Mouse (Mus musculus) thymus, adult 2 months (tissue): ENCODE data around the gene Mgat4b. TPM values are rescaled to one million over a fixed set of nuclear protein-coding genes. Genes with fewer than 3 reads are reported as not detected.
"Not testable (repeated sequence)": the region's sequence is repeated elsewhere in the genome, so short reads cannot be mapped to it uniquely, and the experiment has no call there.

Experiments
- DNase-seq: peaks from one replicate; pipeline ENCODE4 v3.0.0; 2021
- H3K27ac ChIP-seq: fragments of 200-500 bp; 2 replicates; pipeline ENCODE4 v1.5.1; 2012; ENCODE audit warnings: low read length, control low read depth; ENCODE audit not compliant: control insufficient read depth, insufficient read depth
- H3K27me3 ChIP-seq: fragments of 200-500 bp; 2 replicates; pipeline ENCODE4 v1.6.1; 2012; ENCODE audit warnings: mild to moderate bottlenecking, low read length, moderate library complexity, mixed read lengths; ENCODE audit not compliant: control insufficient read depth, insufficient read depth
- H3K36me3 ChIP-seq: fragments of 200-500 bp; 2 replicates; pipeline ENCODE4 v1.6.1; 2012; ENCODE audit warnings: mild to moderate bottlenecking, low read length, moderate library complexity; ENCODE audit not compliant: control insufficient read depth, insufficient read depth
- H3K4me1 ChIP-seq: fragments of 200-500 bp; replicated peaks from 2 replicates; pipeline ENCODE4 v1.6.1; 2012; ENCODE audit warnings: low read length; ENCODE audit not compliant: control insufficient read depth, insufficient read depth
- H3K4me3 ChIP-seq: fragments of 200-500 bp; 2 replicates; pipeline ENCODE4 v1.5.1; 2012; ENCODE audit warnings: mild to moderate bottlenecking, low read length, control low read depth, moderate library complexity; ENCODE audit not compliant: control insufficient read depth, insufficient read depth
- CTCF ChIP-seq: fragments of 200-500 bp; IDR thresholded peaks from 2 replicates; pipeline ENCODE4 v1.5.1; 2012; ENCODE audit warnings: mild to moderate bottlenecking, control low read depth, low read length, moderate library complexity, borderline replicate concordance; ENCODE audit not compliant: control insufficient read depth, poor library complexity, insufficient read depth; ENCODE audit errors: extremely low read depth
- POLR2A ChIP-seq: fragments of 200-500 bp; IDR thresholded peaks from 2 replicates; pipeline ENCODE4 v1.6.1; 2012; ENCODE audit warnings: mild to moderate bottlenecking, low read length, control low read depth, moderate library complexity; ENCODE audit not compliant: control insufficient read depth, poor library complexity, insufficient read depth; ENCODE audit errors: extremely low read depth
- WGBS: fragments of 180-500 bp; shearing (Covaris S2); methylation state at CpG from one replicate; pipeline ENCODE4 v1.1.7; 2018; 5-methylcytosine and 5-hydroxymethylcytosine counted together
- polyA plus RNA-seq: library from polyadenylated mRNA; depleted of rRNA; stranded (reverse); fragments of >200 nt; gene quantifications from 2 replicates; pipeline ENCODE4 v1.2.3, GENCODE M21; 2012; rRNA removed

The Mgat4b gene
- 29.5 and 29.7 TPM in 2 replicates for polyA plus RNA-seq

- peaks cover 7% of the 10 kb centered on the region for H3K4me1 ChIP-seq
- under 1% methylated on average over 48 of the region's 48 CpGs for WGBS
- peaks cover 19% of the 10 kb centered on the region for H3K36me3 ChIP-seq
- no peaks in the 10 kb centered on the region for H3K27me3 ChIP-seq
- H3K27ac ChIP-seq, result peak within 1 kb of the TSS; percentile 83
- TF ChIP-seq POLR2A (peak; percentile 95), CTCF (peak; percentile 51; the same call in 1 of the 2 replicates)
- H3K4me3 ChIP-seq, result peak within 1 kb of the TSS; percentile 93
- peak; percentile 78 for DNase-seq
These were observed at the start of gene Mgat4b, which contains the start of gene Sqstm1 for GRCm38 (mm10) chr11:50210505-50211151. Mgat4b (plus strand) TSS chr11:50210890. Sqstm1 (minus strand) TSS chr11:50210827.

- TF ChIP-seq CTCF (peak; percentile 88), POLR2A (no peak)
- Histone ChIP-seq H3K4me1 (0 out of 2 replicates have a peak, but pooled peaks cover 5% of the 10 kb centered on the region), H3K36me3 (peaks cover 26% of the 10 kb centered on the region), H3K4me3 (no peak overlapping the region), H3K27ac (no peak overlapping the region), H3K27me3 (no peaks in the 10 kb centered on the region)
- peak; percentile 56 for DNase-seq
- WGBS, result 79% methylated on average over 10 of the region's 10 CpGs
These were observed 48.9 kb upstream of the Mgat4b start for GRCm38 (mm10) chr11:50161578-50162304.

GRCm38 (mm10) chr11:50162338-50163050 is 48.2 kb upstream of the Mgat4b start:
- no peak for DNase-seq
- Histone ChIP-seq H3K27ac (no peak overlapping the region), H3K36me3 (peaks cover 19% of the 10 kb centered on the region)

GRCm38 (mm10) chr11:50168352-50168751 is 42.3 kb upstream of the Mgat4b start:
- Histone ChIP-seq H3K4me3 (no peak overlapping the region), H3K36me3 (peaks cover 19% of the 10 kb centered on the region), H3K27me3 (no peaks in the 10 kb centered on the region), H3K27ac (no peak overlapping the region), H3K4me1 (no peaks in the 10 kb centered on the region)
- 91% methylated on average over 5 of the region's 5 CpGs for WGBS
- no peak for DNase-seq
- TF ChIP-seq POLR2A (no peak), CTCF (no peak)

More at GRCm38 (mm10) chr11:50162338-50163050, 48.2 kb upstream of the Mgat4b start:
- WGBS, result 95% methylated on average over 3 of the region's 3 CpGs
- H3K4me3 ChIP-seq, result no peak overlapping the region
- H3K4me1 ChIP-seq, result 0 out of 2 replicates have a peak, but pooled peaks cover 5% of the 10 kb centered on the region
- no peaks in the 10 kb centered on the region for H3K27me3 ChIP-seq
- TF ChIP-seq POLR2A (no peak), CTCF (no peak)

- Histone ChIP-seq H3K4me3 (peak within 1 kb of the TSS; percentile 84), H3K27ac (0 out of 2 replicates have a peak within 1 kb of the TSS, but pooled peaks have one; percentile 2)
- 4% methylated on average over 19 of the region's 19 CpGs for WGBS
- not testable (repeated sequence) for H3K27me3 ChIP-seq, H3K4me1 ChIP-seq, H3K36me3 ChIP-seq
- DNase-seq, result peak; percentile 13
These were observed 36.5 kb upstream of the Mgat4b start, which contains the start of gene Mrnip for GRCm38 (mm10) chr11:50174111-50174729. Mrnip (plus strand) TSS chr11:50174444.

GRCm38 (mm10) chr11:50174730-50175187 is 35.9 kb upstream of the Mgat4b start:
- H3K4me3 ChIP-seq, result peak overlapping the region; percentile 84
- peaks cover 7% of the 10 kb centered on the region; the same call in 1 of the 2 replicates for H3K36me3 ChIP-seq
- no peaks in the 10 kb centered on the region for H3K27me3 ChIP-seq
- TF ChIP-seq CTCF (no peak), POLR2A (peak; percentile 75)
- DNase-seq, result peak; percentile 100
- H3K4me1 ChIP-seq, result peaks cover 5% of the 10 kb centered on the region; the same call in 1 of the 2 replicates
- under 1% methylated on average over 27 of the region's 27 CpGs for WGBS
- H3K27ac ChIP-seq, result 0 out of 2 replicates have a peak overlapping the region, but pooled peaks have one; percentile 2
